Mouse (Mus musculus): ENCODE results near the gene Agk.

- no peak for TF ChIP-seq CTCF (conservative IDR thresholded peaks at IDR 0.05; ENCODE audit: insufficient read depth, insufficient read length, low read depth, low read length)
- no peak for TF ChIP-seq POLR2A (IDR thresholded peaks at IDR 0.05; ENCODE audit: low read depth, low read length)
These were observed 109.7 kb downstream of the Agk start for GRCm38 (mm10) chr6:40434697-40435096.

All from kidney, adult 2 months (tissue).